Comparison of ENCODE assay signal across 19 mouse cellular contexts in genomic region chr11:38191437-38191836, GRCm38 (mm10).
DNase-seq lines count a peak whose midpoint lies in the region; ATAC-seq and TF ChIP-seq lines count a peak whose summit lies in the region.
"Had no signal": no experiment of that assay in that cellular context is flagged by ENCODE, and none has a peak within 500 bp of the region (broad histone marks: within the 10 kb centered on the region; RNA-seq: fewer than 3 reads in every experiment).

No protein-coding gene starts in this region.

- no peaks in the 10 kb centered on the region for H3K9me3 ChIP-seq in forebrain, embryonic 15.5 days
- no peaks in the 10 kb centered on the region for H3K9me3 ChIP-seq in forebrain, embryonic 12.5 days
- H3K9me3 ChIP-seq in hindbrain, embryonic 11.5 days (ENCODE audit: control insufficient read depth, low read length), result no peaks in the 10 kb centered on the region
- no peaks in the 10 kb centered on the region for H3K9me3 ChIP-seq in hindbrain, postnatal 0 days (ENCODE audit: low read length)
- no peaks in the 10 kb centered on the region for H3K9me3 ChIP-seq in midbrain, embryonic 13.5 days
- H3K9me3 ChIP-seq in midbrain, embryonic 11.5 days (ENCODE audit: control insufficient read depth, low read length), result no peaks in the 10 kb centered on the region
- H3K9me3 ChIP-seq: forebrain, embryonic 10.5 days; hindbrain, embryonic 15.5 days; intestine, embryonic 15.5 days had no signal

- no peak overlapping the region for H3K27ac ChIP-seq in forebrain, embryonic 15.5 days (replicated peaks)
- no peak overlapping the region for H3K27ac ChIP-seq in forebrain, embryonic 12.5 days
- no peak overlapping the region for H3K27ac ChIP-seq in hindbrain, embryonic 11.5 days (ENCODE audit: low read depth, low read length)
- no peak overlapping the region for H3K27ac ChIP-seq in hindbrain, postnatal 0 days
- peak overlapping the region; percentile 16; the same call in 1 of the 2 replicates for H3K27ac ChIP-seq in midbrain, embryonic 13.5 days
- no peak overlapping the region for H3K27ac ChIP-seq in midbrain, embryonic 11.5 days (ENCODE audit: low read depth, low read length)
- H3K27ac ChIP-seq: forebrain, embryonic 10.5 days; gastrocnemius, adult 2 months; hindbrain, embryonic 15.5 days; intestine, embryonic 15.5 days had no signal

- no peaks in the 10 kb centered on the region for H3K36me3 ChIP-seq in forebrain, embryonic 15.5 days
- H3K36me3 ChIP-seq in forebrain, embryonic 12.5 days (replicated peaks), result no peaks in the 10 kb centered on the region
- no peaks in the 10 kb centered on the region for H3K36me3 ChIP-seq in hindbrain, embryonic 11.5 days (ENCODE audit: control insufficient read depth, insufficient read depth, low read length)
- no peaks in the 10 kb centered on the region for H3K36me3 ChIP-seq in hindbrain, postnatal 0 days (ENCODE audit: insufficient read depth, low read length)
- no peaks in the 10 kb centered on the region for H3K36me3 ChIP-seq in midbrain, embryonic 13.5 days
- H3K36me3 ChIP-seq in midbrain, embryonic 11.5 days (ENCODE audit: control insufficient read depth, insufficient read depth, low read length), result no peaks in the 10 kb centered on the region
- H3K36me3 ChIP-seq: forebrain, embryonic 10.5 days; hindbrain, embryonic 15.5 days; intestine, embryonic 15.5 days had no signal

- H3K27me3 ChIP-seq in forebrain, embryonic 15.5 days, result no peaks in the 10 kb centered on the region
- H3K27me3 ChIP-seq in forebrain, embryonic 12.5 days, result no peaks in the 10 kb centered on the region
- no peaks in the 10 kb centered on the region for H3K27me3 ChIP-seq in hindbrain, embryonic 11.5 days (ENCODE audit: control insufficient read depth, insufficient read depth, low read length)
- no peaks in the 10 kb centered on the region for H3K27me3 ChIP-seq in hindbrain, postnatal 0 days (ENCODE audit: insufficient read depth, low read length)
- H3K27me3 ChIP-seq in midbrain, embryonic 13.5 days, result no peaks in the 10 kb centered on the region
- no peaks in the 10 kb centered on the region for H3K27me3 ChIP-seq in midbrain, embryonic 11.5 days (ENCODE audit: control insufficient read depth, insufficient read depth, low read length)
- H3K27me3 ChIP-seq: hindbrain, embryonic 15.5 days; intestine, embryonic 15.5 days had no signal

- no peak overlapping the region for H3K9ac ChIP-seq in forebrain, embryonic 15.5 days (replicated peaks)
- no peak overlapping the region for H3K9ac ChIP-seq in forebrain, embryonic 12.5 days
- H3K9ac ChIP-seq in hindbrain, embryonic 11.5 days (ENCODE audit: low read depth, low read length), result no peak overlapping the region
- no peak overlapping the region for H3K9ac ChIP-seq in hindbrain, postnatal 0 days (replicated peaks; ENCODE audit: low read length)
- H3K9ac ChIP-seq in midbrain, embryonic 13.5 days (replicated peaks), result no peak overlapping the region
- H3K9ac ChIP-seq in midbrain, embryonic 11.5 days (ENCODE audit: low read length), result no peak overlapping the region
- H3K9ac ChIP-seq: forebrain, postnatal 0 days; hindbrain, embryonic 15.5 days; intestine, embryonic 15.5 days had no signal

- H3K4me2 ChIP-seq in forebrain, embryonic 15.5 days (replicated peaks), result no peak overlapping the region
- no peak overlapping the region for H3K4me2 ChIP-seq in forebrain, embryonic 12.5 days
- H3K4me2 ChIP-seq in hindbrain, embryonic 11.5 days (replicated peaks; ENCODE audit: low read depth, low read length), result no peak overlapping the region
- no peak overlapping the region for H3K4me2 ChIP-seq in hindbrain, postnatal 0 days (ENCODE audit: low read depth, low read length)
- H3K4me2 ChIP-seq in midbrain, embryonic 13.5 days (replicated peaks), result no peak overlapping the region
- H3K4me2 ChIP-seq in midbrain, embryonic 11.5 days, result no peak overlapping the region
- H3K4me2 ChIP-seq: heart, embryonic 11.5 days; hindbrain, embryonic 15.5 days; intestine, embryonic 15.5 days had no signal

- H3K4me1 ChIP-seq in forebrain, embryonic 15.5 days, result peaks cover 28% of the 10 kb centered on the region
- H3K4me1 ChIP-seq in forebrain, embryonic 12.5 days, result peaks cover 3% of the 10 kb centered on the region; the same call in 1 of the 2 replicates
- H3K4me1 ChIP-seq in hindbrain, embryonic 11.5 days (replicated peaks; ENCODE audit: control insufficient read depth, insufficient read depth, low read length), result no peaks in the 10 kb centered on the region
- H3K4me1 ChIP-seq in hindbrain, postnatal 0 days (ENCODE audit: insufficient read depth, low read length), result no peaks in the 10 kb centered on the region
- peaks cover 4% of the 10 kb centered on the region; the same call in 1 of the 2 replicates for H3K4me1 ChIP-seq in midbrain, embryonic 13.5 days (replicated peaks)
- no peaks in the 10 kb centered on the region for H3K4me1 ChIP-seq in midbrain, embryonic 11.5 days (ENCODE audit: control insufficient read depth, insufficient read depth, low read length)
- H3K4me1 ChIP-seq: forebrain, embryonic 10.5 days; hindbrain, embryonic 15.5 days; intestine, embryonic 15.5 days had no signal

- peak; percentile 2 for DNase-seq in hindbrain, embryonic 11.5 days (ENCODE audit: low spot score)
- no peak for DNase-seq in hindbrain, postnatal 0 days (ENCODE audit: low spot score)
- no peak for DNase-seq in midbrain, embryonic 11.5 days (ENCODE audit: low spot score, missing footprints)
- DNase-seq: adrenal gland, adult 8-10 months; adrenal gland, postnatal 25 days; cerebellum, adult 18-20 months; cerebellum, adult 9-10 months; gastrocnemius, adult 2 months; gastrocnemius, postnatal 14 days; heart, adult 11 months had no signal

- no peak overlapping the region for H3K4me3 ChIP-seq in forebrain, embryonic 15.5 days
- no peak overlapping the region for H3K4me3 ChIP-seq in forebrain, embryonic 12.5 days (replicated peaks)
- no peak overlapping the region for H3K4me3 ChIP-seq in hindbrain, embryonic 11.5 days (ENCODE audit: low read depth, low read length)
- H3K4me3 ChIP-seq in hindbrain, postnatal 0 days (ENCODE audit: low read length), result no peak overlapping the region
- no peak overlapping the region for H3K4me3 ChIP-seq in midbrain, embryonic 13.5 days (replicated peaks)
- no peak overlapping the region for H3K4me3 ChIP-seq in midbrain, embryonic 11.5 days (ENCODE audit: low read depth, low read length)
- H3K4me3 ChIP-seq: forebrain, embryonic 10.5 days; gastrocnemius, adult 2 months; hindbrain, embryonic 15.5 days; intestine, embryonic 15.5 days had no signal

- no peak for TF ChIP-seq CTCF in hindbrain, postnatal 0 days (IDR thresholded peaks at IDR 0.05; ENCODE audit: low read depth)

- 0 out of 2 replicates have a peak, but pooled peaks have one; percentile 46 for ATAC-seq in forebrain, embryonic 15.5 days (replicated peaks)
- ATAC-seq in forebrain, embryonic 12.5 days (ENCODE audit: low FRiP score), result no peak
- ATAC-seq in hindbrain, embryonic 11.5 days (ENCODE audit: low FRiP score), result no peak
- ATAC-seq in hindbrain, postnatal 0 days, result no peak
- no peak for ATAC-seq in midbrain, embryonic 13.5 days
- ATAC-seq in midbrain, embryonic 11.5 days (ENCODE audit: low FRiP score), result no peak
- ATAC-seq: activated CD4-positive, CD25-positive, alpha-beta regulatory T cell, adult 4 months; forebrain, postnatal 0 days; intestine, embryonic 15.5 days had no signal

- WGBS in forebrain, embryonic 15.5 days, result 56% methylated on average over 3 of the region's 3 CpGs
- WGBS in forebrain, embryonic 12.5 days, result 64% methylated on average over 3 of the region's 3 CpGs
- WGBS in hindbrain, embryonic 11.5 days, result 64% methylated on average over 3 of the region's 3 CpGs
- WGBS in hindbrain, postnatal 0 days, result 39% methylated on average over 3 of the region's 3 CpGs
- WGBS in midbrain, embryonic 13.5 days, result 56% methylated on average over 3 of the region's 3 CpGs
- WGBS in midbrain, embryonic 11.5 days, result 81% methylated on average over 3 of the region's 3 CpGs
